Mouse (Mus musculus) MEL (cell line): ENCODE data around the gene Adm.

Experiments used
- CTCF ChIP-seq, 3 experiments: IDR thresholded peaks in 2 of 3; conservative IDR thresholded peaks in 1 of 3; 2 replicates each; pipeline ENCODE4 v1.5.1; 2011 to 2012; ENCODE audit warnings: low read length in 3 of 3, low read depth in 2 of 3, mild to moderate bottlenecking in 2 of 3, improper control_type of control experiment in 1 of 3, inconsistent platforms in 1 of 3, mixed read lengths in 1 of 3, moderate library complexity in 1 of 3; ENCODE audit not compliant: control insufficient read depth in 1 of 3, insufficient read depth in 1 of 3, poor library complexity in 1 of 3, severe bottlenecking in 1 of 3
- EP300 ChIP-seq, 2 experiments: IDR thresholded peaks; 2 replicates each; pipeline ENCODE4 v1.6.1; 2011; ENCODE audit warnings: improper control_type of control experiment in 2 of 2, low read length in 2 of 2, low read depth in 1 of 2, mild to moderate bottlenecking in 1 of 2
- GABPA ChIP-seq: IDR thresholded peaks from 2 replicates; pipeline ENCODE4 v1.6.1; 2012; ENCODE audit warnings: low read depth, mild to moderate bottlenecking, inconsistent platforms, low read length, improper control_type of control experiment, moderate library complexity
- GATA1 ChIP-seq: IDR thresholded peaks from 2 replicates; pipeline ENCODE4 v1.6.1; 2011; ENCODE audit warnings: low read depth, low read length, improper control_type of control experiment
- KAT2A ChIP-seq: conservative IDR thresholded peaks from 2 replicates; pipeline ENCODE4 v1.6.1; 2012; ENCODE audit warnings: low read depth, low read length, improper control_type of control experiment, inconsistent platforms
- MAFK ChIP-seq: IDR thresholded peaks from 2 replicates; pipeline ENCODE4 v1.6.1; 2011; ENCODE audit warnings: low read depth, mild to moderate bottlenecking, low read length, improper control_type of control experiment, borderline replicate concordance
- MYB ChIP-seq: IDR thresholded peaks from 2 replicates; pipeline ENCODE4 v1.6.1; 2011; ENCODE audit warnings: mild to moderate bottlenecking, low read depth, low read length, improper control_type of control experiment
- NRF1 ChIP-seq: IDR thresholded peaks from 2 replicates; pipeline ENCODE4 v1.6.1; 2014; ENCODE audit warnings: low read depth, mild to moderate bottlenecking, inconsistent platforms, low read length, improper control_type of control experiment, moderate library complexity; ENCODE audit not compliant: poor library complexity, insufficient read depth, severe bottlenecking
- POLR2A ChIP-seq, 2 experiments: IDR thresholded peaks; 2 replicates each; pipeline ENCODE4 v1.6.1; 2011 to 2012; ENCODE audit warnings: low read length in 2 of 2, mild to moderate bottlenecking in 2 of 2, control low read depth in 1 of 2, improper control_type of control experiment in 1 of 2, low read depth in 1 of 2, moderate library complexity in 1 of 2; ENCODE audit not compliant: control insufficient read depth in 1 of 2, insufficient read depth in 1 of 2, poor library complexity in 1 of 2
- RCOR1 ChIP-seq: IDR thresholded peaks from 2 replicates; pipeline ENCODE4 v1.6.1; 2012; ENCODE audit warnings: low read depth, mild to moderate bottlenecking, inconsistent platforms, low read length, improper control_type of control experiment
- USF1 ChIP-seq: IDR thresholded peaks from 2 replicates; pipeline ENCODE4 v1.6.1; 2014; ENCODE audit warnings: low read depth, mild to moderate bottlenecking, inconsistent platforms, low read length, improper control_type of control experiment, moderate library complexity
- ZC3H11A ChIP-seq: IDR thresholded peaks from 2 replicates; pipeline ENCODE4 v1.6.1; 2012; ENCODE audit warnings: low read depth, mild to moderate bottlenecking, inconsistent platforms, low read length, improper control_type of control experiment

DNA sequence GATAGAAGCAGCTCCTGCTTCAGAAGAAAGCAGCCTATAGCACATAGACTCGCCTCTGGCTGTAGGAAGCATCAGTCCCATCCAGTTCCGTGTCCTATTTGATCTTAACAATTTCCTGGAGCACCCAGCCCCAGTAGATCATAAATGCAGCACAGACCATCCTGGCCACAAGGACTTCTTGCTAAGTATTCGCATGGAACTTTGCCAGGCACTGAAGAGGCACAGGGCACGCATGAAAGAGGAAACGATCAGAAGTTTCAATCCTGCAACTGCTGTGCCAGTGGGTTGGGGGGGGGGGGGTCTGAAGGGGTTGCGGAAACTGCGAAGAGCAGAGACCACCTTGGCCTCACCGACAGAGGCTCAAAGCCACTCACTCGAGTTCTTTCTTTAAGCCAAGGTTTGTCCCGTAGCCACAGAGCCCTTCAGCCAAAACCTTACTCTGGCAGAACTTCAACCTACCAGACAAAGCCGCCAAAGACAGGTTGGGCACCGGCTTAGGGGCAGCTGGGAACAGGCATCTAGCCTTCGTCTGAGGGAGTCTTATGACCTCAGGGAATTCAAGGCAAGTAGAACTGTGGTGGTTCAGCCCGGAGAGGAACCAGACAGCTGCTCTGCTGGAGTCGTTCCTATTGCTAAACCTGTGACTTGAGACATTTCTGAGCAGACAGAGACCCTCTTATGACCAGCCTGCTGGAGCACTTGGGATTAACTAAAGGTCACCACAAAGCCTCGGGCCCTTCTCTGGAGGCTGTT lies 3.9 kb downstream of the Adm start:
- TF ChIP-seq POLR2A (IDR thresholded peaks at IDR 0.05; ENCODE audit: control insufficient read depth in 1 of 2, insufficient read depth in 1 of 2, low read depth in 1 of 2, low read length in 2 of 2, poor library complexity in 1 of 2) = no peak
- TF ChIP-seq CTCF (IDR thresholded peaks at IDR 0.05 in 2 of 3, conservative IDR thresholded peaks at IDR 0.05 in 1 of 3; ENCODE audit: control insufficient read depth in 1 of 3, insufficient read depth in 1 of 3, low read depth in 2 of 3, low read length in 3 of 3, poor library complexity in 1 of 3, severe bottlenecking in 1 of 3) = no peak
- TF ChIP-seq MYB = no peak
- TF ChIP-seq EP300 (IDR thresholded peaks at IDR 0.05; ENCODE audit: low read depth in 1 of 2, low read length in 2 of 2) = no peak
- TF ChIP-seq USF1 = no peak
- TF ChIP-seq RCOR1 = no peak
- no peak for TF ChIP-seq NRF1
- TF ChIP-seq GATA1 = no peak
- TF ChIP-seq MAFK = no peak
- TF ChIP-seq ZC3H11A = no peak
- no peak for TF ChIP-seq GABPA
- no peak for TF ChIP-seq KAT2A
